Mouse (Mus musculus) heart, embryonic 14.5 days (tissue): Measurements from ENCODE around the gene Ntng2. TPM values are rescaled to one million over a fixed set of nuclear protein-coding genes. Genes with fewer than 3 reads are reported as not detected.

Experiments used
- ATAC-seq: fragments of 200-750 bp; cut with Nextera tagmentation; 2 replicates; pipeline ENCODE4 v1.8.0; 2017; ENCODE audit warnings: low read depth, moderate TSS enrichment; ENCODE audit not compliant: insufficient number of reproducible peaks, insufficient read depth, low FRiP score
- H3K27ac ChIP-seq, 2 experiments: fragments of 200-500 bp in 1 of 2; fragments of 300-500 bp in 1 of 2; sonication (generic) in 1 of 2; replicated peaks in 1 of 2; 2 replicates each; pipeline ENCODE4 v1.5.1; 2012 to 2014; ENCODE audit warnings: low read depth in 2 of 2, low read length in 2 of 2, control low read depth in 1 of 2, mild to moderate bottlenecking in 1 of 2, mixed read lengths in 1 of 2; ENCODE audit not compliant: control insufficient read depth in 1 of 2, insufficient read depth in 1 of 2
- H3K27me3 ChIP-seq: fragments of 300-500 bp; sonication (generic); 2 replicates; pipeline ENCODE4 v1.6.1; 2014; ENCODE audit warnings: mild to moderate bottlenecking, low read length, control low read depth; ENCODE audit not compliant: control insufficient read depth, insufficient read depth
- H3K36me3 ChIP-seq: fragments of 300-500 bp; sonication (generic); 2 replicates; pipeline ENCODE4 v1.6.1; 2014; ENCODE audit warnings: mild to moderate bottlenecking, control low read depth, low read length, mixed read lengths; ENCODE audit not compliant: control insufficient read depth, insufficient read depth
- H3K4me1 ChIP-seq, 2 experiments: fragments of 200-500 bp in 1 of 2; fragments of 300-500 bp in 1 of 2; sonication (generic) in 1 of 2; 2 replicates each; pipeline ENCODE4 v1.6.1; 2012 to 2014; ENCODE audit warnings: low read length in 2 of 2, control low read depth in 1 of 2, mixed read lengths in 1 of 2; ENCODE audit not compliant: control insufficient read depth in 2 of 2, insufficient read depth in 2 of 2
- H3K4me2 ChIP-seq: fragments of 300-500 bp; sonication (generic); 2 replicates; pipeline ENCODE4 v1.6.1; 2014; ENCODE audit warnings: mild to moderate bottlenecking, low read length
- H3K4me3 ChIP-seq, 2 experiments: fragments of 200-500 bp in 1 of 2; fragments of 300-500 bp in 1 of 2; sonication (generic) in 1 of 2; 2 replicates each; pipeline ENCODE4 v1.5.1; 2012 to 2014; ENCODE audit warnings: low read length in 2 of 2, mild to moderate bottlenecking in 2 of 2, control low read depth in 1 of 2, low read depth in 1 of 2, moderate library complexity in 1 of 2; ENCODE audit not compliant: control insufficient read depth in 1 of 2, insufficient read depth in 1 of 2
- H3K9ac ChIP-seq: fragments of 300-500 bp; sonication (generic); 2 replicates; pipeline ENCODE4 v1.6.1; 2014; ENCODE audit warnings: mild to moderate bottlenecking, low read length
- H3K9me3 ChIP-seq: fragments of 300-500 bp; sonication (generic); 2 replicates; pipeline ENCODE4 v1.6.1; 2016; ENCODE audit warnings: low read length, control low read depth; ENCODE audit not compliant: control insufficient read depth
- WGBS: fragments of 180-500 bp; shearing (Covaris S2); extraction: QIAGEN DNeasy Blood & Tissue Kit; methylation state at CpG from one replicate; pipeline ENCODE4 v1.1.7; 2014; 5-methylcytosine and 5-hydroxymethylcytosine counted together
- polyA plus RNA-seq: library from polyadenylated mRNA; unstranded; fragments of >200 nt; fragmentation: Nextera tagmentation; extraction: Ambion mirVana; gene quantifications from 2 replicates; pipeline ENCODE4 v1.2.1, GENCODE M21; 2014

Gene Ntng2
- polyA plus RNA-seq, 1 experiment from 2014 or later, result not detected

- Histone ChIP-seq H3K4me3 (peak overlapping the region in 1 of 2 experiments; percentile 56; a peak in 1 of 4 replicates), H3K9ac (no peak overlapping the region), H3K4me2 (no peak overlapping the region), H3K9me3 (no peaks in the 10 kb centered on the region), H3K27me3 (peaks cover 92% of the 10 kb centered on the region), H3K36me3 (no peaks in the 10 kb centered on the region), H3K27ac (no peak overlapping the region), H3K4me1 (peaks cover 8 to 28% of the 10 kb centered on the region in 2 experiments; a peak in 3 of 4 replicates)
- ATAC-seq, result no peak
- WGBS, result 7% methylated on average over 10 of the region's 10 CpGs
Observed at GRCm38 (mm10) chr2:29249852-29250251, 3.0 kb downstream of the Ntng2 start.

DNA sequence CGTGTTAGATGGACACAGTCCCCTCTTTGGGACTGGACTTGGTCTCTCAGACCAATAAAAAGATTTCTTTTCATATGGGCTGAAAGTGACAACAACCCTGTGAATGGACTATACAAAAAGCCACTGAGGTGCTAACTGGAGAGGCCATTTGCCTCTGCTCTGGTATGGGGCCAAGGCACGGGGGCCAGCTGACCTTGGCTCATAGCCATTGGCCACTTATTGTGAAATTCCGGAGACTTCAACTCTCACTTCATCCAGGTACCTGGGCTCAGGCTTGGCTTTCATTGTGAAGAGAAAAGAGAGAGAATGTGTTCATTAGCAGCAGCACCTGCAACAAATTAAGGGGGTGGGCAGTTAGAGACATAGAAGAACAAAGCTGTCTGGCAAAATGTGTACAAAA is 4.3 kb downstream of the Ntng2 start:
- Histone ChIP-seq H3K27ac (no peak overlapping the region), H3K4me2 (no peak overlapping the region), H3K4me1 (peaks cover 8 to 28% of the 10 kb centered on the region in 2 experiments; a peak in 3 of 4 replicates), H3K36me3 (no peaks in the 10 kb centered on the region), H3K4me3 (no peak overlapping the region), H3K9me3 (no peaks in the 10 kb centered on the region), H3K27me3 (peaks cover 79% of the 10 kb centered on the region), H3K9ac (no peak overlapping the region)
- no peak for ATAC-seq
- WGBS, result 30% methylated on average over 3 of the region's 3 CpGs

DNA sequence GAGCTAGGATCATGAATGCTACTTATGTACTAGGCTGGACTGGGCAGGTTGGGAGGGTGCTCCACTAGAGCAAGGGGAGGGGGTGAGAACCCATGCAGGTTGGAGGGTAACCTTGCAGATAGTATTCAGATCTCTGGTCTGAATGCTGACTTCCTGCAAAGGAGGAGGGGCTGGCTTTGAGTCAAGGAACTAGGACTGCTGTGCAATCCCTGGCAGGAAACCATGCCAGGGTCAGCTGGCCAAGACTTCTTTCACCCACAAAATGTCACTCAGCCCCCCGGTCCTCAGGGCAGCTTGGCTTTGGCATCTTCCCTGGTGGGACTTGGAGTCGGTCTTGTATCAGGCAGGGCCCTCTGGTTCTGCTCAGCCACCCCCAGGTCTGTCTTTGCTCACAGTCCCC is 5.4 kb downstream of the Ntng2 start:
- Histone ChIP-seq H3K4me2 (no peak overlapping the region), H3K9me3 (no peaks in the 10 kb centered on the region), H3K4me3 (no peak overlapping the region), H3K9ac (no peak overlapping the region), H3K4me1 (peaks cover 6 to 23% of the 10 kb centered on the region in 2 experiments; a peak in 3 of 4 replicates), H3K27ac (no peak overlapping the region), H3K27me3 (peaks cover 68% of the 10 kb centered on the region), H3K36me3 (no peaks in the 10 kb centered on the region)
- WGBS, result 74% methylated on average over 2 of the region's 2 CpGs
- no peak for ATAC-seq

- Histone ChIP-seq H3K27me3 (peaks cover 63% of the 10 kb centered on the region), H3K4me2 (no peak overlapping the region), H3K4me3 (no peak overlapping the region), H3K9ac (no peak overlapping the region), H3K36me3 (no peaks in the 10 kb centered on the region), H3K9me3 (no peaks in the 10 kb centered on the region), H3K4me1 (peaks cover 6 to 22% of the 10 kb centered on the region in 2 experiments; a peak in 3 of 4 replicates), H3K27ac (no peak overlapping the region)
- ATAC-seq, result no peak
- WGBS, result 64% methylated on average over 7 of the region's 7 CpGs
Observed at GRCm38 (mm10) chr2:29246891-29247290, 5.9 kb downstream of the Ntng2 start.

DNA sequence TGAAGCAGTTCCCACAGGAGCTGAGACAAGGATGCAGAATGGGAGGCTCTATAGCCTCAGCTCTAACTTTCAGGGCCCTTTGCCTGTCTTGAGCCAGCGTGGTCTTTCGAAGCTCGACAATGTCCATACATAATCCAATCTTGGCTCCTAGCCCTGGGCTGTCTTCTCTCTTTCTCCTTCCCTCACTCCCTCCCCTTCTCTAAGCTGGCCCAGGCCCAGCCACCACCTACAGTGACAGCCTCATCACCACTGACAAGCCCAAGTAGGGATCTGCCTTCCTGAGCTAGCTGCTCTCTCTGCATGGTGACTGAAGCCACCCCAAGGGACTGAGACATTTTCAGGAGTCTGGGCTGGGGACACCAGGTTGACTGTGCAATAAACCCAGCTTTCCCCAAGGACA is 6.5 kb downstream of the Ntng2 start:
- H3K27ac ChIP-seq, result no peak overlapping the region
- H3K27me3 ChIP-seq, result peaks cover 57% of the 10 kb centered on the region
- H3K4me3 ChIP-seq, result no peak overlapping the region
- no peak overlapping the region for H3K4me2 ChIP-seq
- WGBS, result 54% methylated on average over 3 of the region's 3 CpGs
- H3K9ac ChIP-seq, result no peak overlapping the region
- no peaks in the 10 kb centered on the region for H3K36me3 ChIP-seq
- no peaks in the 10 kb centered on the region for H3K9me3 ChIP-seq
- no peak for ATAC-seq
- peaks cover under 1 to 16% of the 10 kb centered on the region in 2 experiments; a peak in 3 of 4 replicates for H3K4me1 ChIP-seq

GRCm38 (mm10) chr2:29245341-29245779 is 7.4 kb downstream of the Ntng2 start:
- Histone ChIP-seq H3K27me3 (peaks cover 57% of the 10 kb centered on the region), H3K4me2 (no peak overlapping the region), H3K27ac (no peak overlapping the region), H3K4me3 (no peak overlapping the region), H3K9ac (no peak overlapping the region), H3K36me3 (no peaks in the 10 kb centered on the region), H3K9me3 (no peaks in the 10 kb centered on the region), H3K4me1 (peaks cover 0 to 6% of the 10 kb centered on the region in 2 experiments; a peak in 3 of 4 replicates)
- WGBS, result 28% methylated on average over 10 of the region's 10 CpGs
- no peak for ATAC-seq

- Histone ChIP-seq H3K27me3 (peaks cover 36% of the 10 kb centered on the region), H3K4me1 (no peaks in the 10 kb centered on the region), H3K9ac (no peak overlapping the region), H3K27ac (no peak overlapping the region), H3K36me3 (no peaks in the 10 kb centered on the region), H3K4me2 (no peak overlapping the region), H3K4me3 (no peak overlapping the region), H3K9me3 (no peaks in the 10 kb centered on the region)
- 47% methylated on average over 17 of the region's 17 CpGs for WGBS
- ATAC-seq, result no peak
Observed at GRCm38 (mm10) chr2:29239329-29239728, 13.5 kb downstream of the Ntng2 start.

GRCm38 (mm10) chr2:29237623-29238022 is 15.2 kb downstream of the Ntng2 start:
- no peaks in the 10 kb centered on the region for H3K36me3 ChIP-seq
- ATAC-seq, result peak; percentile 40; the same call in 1 of the 2 replicates
- H3K4me2 ChIP-seq, result no peak overlapping the region
- H3K9ac ChIP-seq, result no peak overlapping the region
- H3K27ac ChIP-seq, result no peak overlapping the region
- peaks cover 36% of the 10 kb centered on the region for H3K27me3 ChIP-seq
- H3K4me3 ChIP-seq, result no peak overlapping the region
- H3K4me1 ChIP-seq, result no peaks in the 10 kb centered on the region
- H3K9me3 ChIP-seq, result no peaks in the 10 kb centered on the region
- 14% methylated on average over 4 of the region's 4 CpGs for WGBS
